Mouse (Mus musculus): ENCODE data around the gene Saxo1. TPM values are rescaled to one million over a fixed set of nuclear protein-coding genes. Genes with fewer than 3 reads are reported as not detected.

Gene Saxo1
- total and polyA plus RNA-seq, 3 experiments = not detected

DNA sequence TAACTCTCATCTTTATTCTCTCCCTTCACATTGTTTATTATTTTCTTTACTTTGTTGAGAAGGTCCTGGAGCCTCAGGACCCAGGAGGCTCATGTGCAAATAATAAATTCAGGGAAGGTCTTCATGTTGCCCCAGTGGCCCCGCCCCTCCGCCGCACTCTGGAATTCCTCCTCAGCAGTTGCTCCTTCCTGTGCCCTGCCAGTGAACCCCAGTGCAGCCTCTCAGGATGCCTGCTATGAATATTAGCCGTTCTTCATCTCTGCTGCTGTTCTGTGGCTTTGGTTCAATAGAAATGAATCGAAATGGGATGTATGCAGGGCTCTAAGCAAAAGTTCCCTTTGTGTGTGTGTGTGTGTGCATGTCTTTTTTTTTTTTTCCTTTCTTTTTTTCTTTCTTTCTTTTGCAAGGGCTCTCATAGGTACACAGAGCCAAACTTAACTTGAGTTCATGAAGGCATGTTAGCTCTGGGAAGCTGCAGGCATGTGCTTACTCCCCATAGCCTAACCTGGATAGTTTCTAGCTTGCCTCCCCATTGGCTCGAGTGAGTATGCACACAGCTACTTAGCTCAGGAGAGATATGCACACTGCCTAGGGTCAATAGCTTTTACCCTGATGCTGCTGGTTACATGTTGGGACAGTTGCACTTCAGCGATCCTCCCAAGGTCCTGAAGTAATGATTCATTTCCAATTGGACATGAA is 151.5 kb downstream of the Saxo1 start:
- Histone ChIP-seq H3K9me3 (replicated peaks; ENCODE audit: insufficient read depth, low read length) (no peaks in the 10 kb centered on the region), H3K4me1 (ENCODE audit: control insufficient read depth in 1 of 2, insufficient read depth in 2 of 2, low read length in 2 of 2) (no peaks in the 10 kb centered on the region), H3K27me3 (ENCODE audit: control insufficient read depth in 1 of 2, insufficient read depth in 2 of 2, low read length in 2 of 2) (no peaks in the 10 kb centered on the region), H3K79me2 (ENCODE audit: control insufficient read depth, insufficient read depth, low read length, poor library complexity) (no peaks in the 10 kb centered on the region), H3K9ac (ENCODE audit: control insufficient read depth, low read depth, low read length, poor library complexity, severe bottlenecking) (no peak overlapping the region), H3K4me3 (ENCODE audit: control insufficient read depth in 1 of 2, insufficient read depth in 1 of 2, low read depth in 2 of 2, low read length in 2 of 2) (no peak overlapping the region), H3K36me3 (ENCODE audit: control insufficient read depth in 1 of 2, insufficient read depth in 2 of 2, low read length in 2 of 2) (no peaks in the 10 kb centered on the region), H3K27ac (ENCODE audit: control insufficient read depth, low read depth, low read length) (no peak overlapping the region)
- DNase-seq (ENCODE audit: low read depth, low spot score) = no peak
- TF ChIP-seq UBTF (IDR thresholded peaks at IDR 0.05; ENCODE audit: borderline replicate concordance, insufficient read depth, low read depth, low read length) = no peak

DNA sequence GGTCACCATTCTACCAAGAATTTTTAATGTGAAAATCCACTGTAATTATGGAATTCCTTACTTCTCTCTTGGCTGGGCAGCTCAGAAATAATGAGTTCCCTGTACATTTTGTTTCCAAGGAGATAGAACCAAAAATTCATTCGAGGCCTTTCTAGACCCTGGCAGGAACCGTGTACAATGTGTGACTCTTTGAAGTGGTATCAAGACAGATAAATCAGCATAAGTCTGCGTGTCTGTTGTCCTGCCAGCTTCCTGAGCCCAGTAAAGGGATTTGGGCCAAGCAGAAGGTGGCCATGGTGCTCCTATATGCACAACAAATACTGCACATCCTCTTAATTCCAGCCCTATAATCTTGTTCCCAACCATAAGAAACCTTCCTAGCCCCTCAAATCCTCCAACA is 157.0 kb downstream of the Saxo1 start:
- Histone ChIP-seq H3K4me3 (ENCODE audit: control insufficient read depth in 1 of 2, insufficient read depth in 1 of 2, low read depth in 2 of 2, low read length in 2 of 2) (no peak overlapping the region), H3K9me3 (replicated peaks; ENCODE audit: insufficient read depth, low read length) (no peaks in the 10 kb centered on the region), H3K9ac (ENCODE audit: control insufficient read depth, low read depth, low read length, poor library complexity, severe bottlenecking) (no peak overlapping the region), H3K4me1 (ENCODE audit: control insufficient read depth in 1 of 2, insufficient read depth in 2 of 2, low read length in 2 of 2) (no peaks in the 10 kb centered on the region), H3K79me2 (ENCODE audit: control insufficient read depth, insufficient read depth, low read length, poor library complexity) (no peaks in the 10 kb centered on the region), H3K27ac (ENCODE audit: control insufficient read depth, low read depth, low read length) (no peak overlapping the region), H3K36me3 (ENCODE audit: control insufficient read depth in 1 of 2, insufficient read depth in 2 of 2, low read length in 2 of 2) (no peaks in the 10 kb centered on the region), H3K27me3 (ENCODE audit: control insufficient read depth in 1 of 2, insufficient read depth in 2 of 2, low read length in 2 of 2) (no peaks in the 10 kb centered on the region)
- DNase-seq (ENCODE audit: low read depth, low spot score) = no peak
- TF ChIP-seq ZMIZ1 (IDR thresholded peaks at IDR 0.05; ENCODE audit: low read depth, low read length) (no peak), USF2 (IDR thresholded peaks at IDR 0.05; ENCODE audit: borderline replicate concordance in 1 of 2, insufficient read depth in 1 of 2, low read depth in 1 of 2, low read length in 2 of 2) (no peak), CHD1 (IDR thresholded peaks at IDR 0.05; ENCODE audit: low read depth, low read length) (no peak), NRF1 (IDR thresholded peaks at IDR 0.05; ENCODE audit: insufficient read depth, low read depth, low read length, poor library complexity, severe bottlenecking) (no peak), POLR2AphosphoS5 (IDR thresholded peaks at IDR 0.05; ENCODE audit: borderline replicate concordance, low read depth, low read length) (no peak), TCF12 (IDR thresholded peaks at IDR 0.05; ENCODE audit: low read depth, low read length) (no peak), GATA1 (IDR thresholded peaks at IDR 0.05; ENCODE audit: low read depth, low read length) (no peak), E2F4 (IDR thresholded peaks at IDR 0.05; ENCODE audit: borderline replicate concordance, low read depth, low read length) (no peak), MXI1 (IDR thresholded peaks at IDR 0.05; ENCODE audit: low read depth, low read length) (no peak), UBTF (IDR thresholded peaks at IDR 0.05; ENCODE audit: borderline replicate concordance, insufficient read depth, low read depth, low read length) (no peak), TBP (IDR thresholded peaks at IDR 0.05; ENCODE audit: low read depth, low read length) (no peak), MYC (IDR thresholded peaks at IDR 0.05; ENCODE audit: low read depth, low read length) (no peak)

DNA sequence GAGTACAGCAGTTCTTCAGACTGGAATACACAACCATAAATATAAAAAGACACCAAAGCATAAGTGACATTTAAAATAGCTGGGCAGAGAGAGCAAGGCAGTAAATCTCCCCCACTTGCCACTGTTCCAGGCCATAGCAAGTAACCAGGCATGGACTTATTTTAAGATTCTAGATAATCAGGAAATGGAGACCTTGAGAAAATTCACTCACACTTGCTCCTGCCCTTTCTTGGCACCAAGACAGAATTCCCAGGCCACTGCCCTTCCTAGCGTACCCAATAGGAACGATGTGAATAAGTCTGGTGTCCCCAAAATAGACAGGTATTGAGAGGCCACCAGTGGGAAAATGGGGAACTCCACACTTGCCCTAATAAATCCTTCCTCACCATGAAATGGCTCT is 160.7 kb downstream of the Saxo1 start:
- no peaks in the 10 kb centered on the region for H3K79me2 ChIP-seq (ENCODE audit: control insufficient read depth, insufficient read depth, low read length, poor library complexity)
- no peak for TF ChIP-seq POLR2AphosphoS5 (IDR thresholded peaks at IDR 0.05; ENCODE audit: borderline replicate concordance, low read depth, low read length)
- TF ChIP-seq MAX (IDR thresholded peaks at IDR 0.05; ENCODE audit: low read length) = no peak
- no peak for TF ChIP-seq GATA1 (IDR thresholded peaks at IDR 0.05; ENCODE audit: low read depth, low read length)
- TF ChIP-seq RCOR1 (IDR thresholded peaks at IDR 0.05; ENCODE audit: low read depth, low read length) = no peak
- TF ChIP-seq NELFE (IDR thresholded peaks at IDR 0.05; ENCODE audit: low read depth, low read length) = no peak
- TF ChIP-seq MEF2A (IDR thresholded peaks at IDR 0.05; ENCODE audit: extremely low read depth, insufficient replicate concordance, low read depth, low read length, poor library complexity, severe bottlenecking) = no peak
- no peak for TF ChIP-seq TCF12 (IDR thresholded peaks at IDR 0.05; ENCODE audit: low read depth, low read length)
- TF ChIP-seq MXI1 (IDR thresholded peaks at IDR 0.05; ENCODE audit: low read depth, low read length) = no peak
- TF ChIP-seq ZKSCAN1 (IDR thresholded peaks at IDR 0.05; ENCODE audit: low read depth, low read length) = no peak
- H3K36me3 ChIP-seq (ENCODE audit: control insufficient read depth in 1 of 2, insufficient read depth in 2 of 2, low read length in 2 of 2) = no peaks in the 10 kb centered on the region
- H3K27ac ChIP-seq (ENCODE audit: control insufficient read depth, low read depth, low read length) = no peak overlapping the region
- H3K9ac ChIP-seq (ENCODE audit: control insufficient read depth, low read depth, low read length, poor library complexity, severe bottlenecking) = no peak overlapping the region
- H3K4me1 ChIP-seq (ENCODE audit: control insufficient read depth in 1 of 2, insufficient read depth in 2 of 2, low read length in 2 of 2) = no peaks in the 10 kb centered on the region
- no peak overlapping the region for H3K4me3 ChIP-seq (ENCODE audit: control insufficient read depth in 1 of 2, insufficient read depth in 1 of 2, low read depth in 2 of 2, low read length in 2 of 2)
- H3K27me3 ChIP-seq (ENCODE audit: control insufficient read depth in 1 of 2, insufficient read depth in 2 of 2, low read length in 2 of 2) = no peaks in the 10 kb centered on the region; a peak in 1 of 4 replicates
- DNase-seq (ENCODE audit: low read depth, low spot score) = no peak
- no peaks in the 10 kb centered on the region for H3K9me3 ChIP-seq (replicated peaks; ENCODE audit: insufficient read depth, low read length)

Measured in MEL (cell line).